In genomic region chr2:93360310-93360709, GRCm38 (mm10) we compare ENCODE assay signal across 25 mouse cellular contexts. TPM values are rescaled to one million over a fixed set of nuclear protein-coding genes. Genes with fewer than 3 reads are reported as not detected.
DNase-seq lines count a peak whose midpoint lies in the region; ATAC-seq and TF ChIP-seq lines count a peak whose summit lies in the region.
"Had no signal": no experiment of that assay in that cellular context is flagged by ENCODE, and none has a peak within 500 bp of the region (broad histone marks: within the 10 kb centered on the region; RNA-seq: fewer than 3 reads in every experiment).

No protein-coding gene starts in this region.

- no peaks in the 10 kb centered on the region for H3K9me3 ChIP-seq in hindbrain, embryonic 12.5 days (replicated peaks)
- no peaks in the 10 kb centered on the region for H3K9me3 ChIP-seq in hindbrain, embryonic 16.5 days (ENCODE audit: control insufficient read depth, low read length)
- H3K9me3 ChIP-seq in embryonic facial prominence, embryonic 10.5 days = no peaks in the 10 kb centered on the region
- H3K9me3 ChIP-seq in forebrain, postnatal 0 days (ENCODE audit: low read length) = no peaks in the 10 kb centered on the region
- H3K9me3 ChIP-seq: forebrain, embryonic 10.5 days; forebrain, embryonic 13.5 days; heart, embryonic 13.5 days had no signal

- H3K27ac ChIP-seq in hindbrain, embryonic 12.5 days = no peak overlapping the region
- no peak overlapping the region for H3K27ac ChIP-seq in hindbrain, embryonic 16.5 days (ENCODE audit: low read depth, low read length)
- peak overlapping the region; percentile 35; the same call in 1 of the 2 replicates for H3K27ac ChIP-seq in embryonic facial prominence, embryonic 10.5 days (replicated peaks)
- H3K27ac ChIP-seq in forebrain, postnatal 0 days (ENCODE audit: low read depth, low read length) = no peak overlapping the region
- H3K27ac ChIP-seq: forebrain, embryonic 10.5 days; forebrain, embryonic 13.5 days; gastrocnemius, adult 2 months; heart, embryonic 13.5 days; hindbrain, postnatal 0 days had no signal

- no peak overlapping the region for H3K9ac ChIP-seq in hindbrain, embryonic 12.5 days
- H3K9ac ChIP-seq in hindbrain, embryonic 16.5 days (ENCODE audit: low read depth, low read length) = no peak overlapping the region
- no peak overlapping the region for H3K9ac ChIP-seq in forebrain, postnatal 0 days
- H3K9ac ChIP-seq: forebrain, embryonic 13.5 days; heart, embryonic 13.5 days had no signal

- TF ChIP-seq CTCF in forebrain, postnatal 0 days (IDR thresholded peaks at IDR 0.05; ENCODE audit: low read depth) = no peak

- 0 out of 2 replicates have a peak, but pooled peaks have one; percentile 7 for ATAC-seq in hindbrain, embryonic 12.5 days (ENCODE audit: low FRiP score)
- ATAC-seq in hindbrain, embryonic 16.5 days = no peak
- no peak for ATAC-seq in forebrain, postnatal 0 days
- ATAC-seq: activated CD4-positive, CD25-positive, alpha-beta regulatory T cell, adult 4 months; forebrain, embryonic 13.5 days; forebrain, embryonic 16.5 days; hindbrain, postnatal 0 days; inflammation-experienced regulatory T-cells, adult 6 months; intestine, embryonic 16.5 days had no signal

- peak; percentile 76 for DNase-seq in heart, adult 11 months
- DNase-seq in heart, postnatal 25 days (ENCODE audit: low spot score) = no peak
- DNase-seq in embryonic facial prominence, embryonic 10.5 days (ENCODE audit: low spot score) = no peak
- DNase-seq in forebrain, postnatal 0 days = no peak
- DNase-seq: adrenal gland, adult 8-10 months; adrenal gland, postnatal 25 days; cerebellum, adult 11-12 months; cerebellum, adult 8-10 months; cerebellum, postnatal 10 days; cerebellum, postnatal 36 days; embryo, embryonic 11 days; gastrocnemius, adult 2 months; gastrocnemius, postnatal 14 days; heart, adult 18-20 months; heart, postnatal 36 days had no signal

- no peak overlapping the region for H3K4me3 ChIP-seq in hindbrain, embryonic 12.5 days
- H3K4me3 ChIP-seq in hindbrain, embryonic 16.5 days (ENCODE audit: low read length) = no peak overlapping the region
- H3K4me3 ChIP-seq in embryonic facial prominence, embryonic 10.5 days = no peak overlapping the region
- no peak overlapping the region for H3K4me3 ChIP-seq in forebrain, postnatal 0 days (ENCODE audit: low read depth, low read length)
- H3K4me3 ChIP-seq: forebrain, embryonic 10.5 days; forebrain, embryonic 13.5 days; gastrocnemius, adult 2 months; heart, embryonic 13.5 days had no signal

- no peaks in the 10 kb centered on the region for H3K27me3 ChIP-seq in hindbrain, embryonic 12.5 days
- H3K27me3 ChIP-seq in hindbrain, embryonic 16.5 days (replicated peaks; ENCODE audit: control insufficient read depth, insufficient read depth, low read length) = no peaks in the 10 kb centered on the region
- H3K27me3 ChIP-seq in embryonic facial prominence, embryonic 10.5 days (replicated peaks; ENCODE audit: low read depth, poor library complexity, severe bottlenecking) = 0 out of 2 replicates have a peak, but pooled peaks cover 6% of the 10 kb centered on the region
- no peaks in the 10 kb centered on the region for H3K27me3 ChIP-seq in forebrain, postnatal 0 days (ENCODE audit: insufficient read depth, low read length)
- H3K27me3 ChIP-seq: heart, embryonic 13.5 days had no signal

- intact Hi-C loops in heart, postnatal 25 days (cut with DNase I) = no loop called here

- WGBS in hindbrain, embryonic 12.5 days = 82% methylated on average over 6 of the region's 6 CpGs
- WGBS in hindbrain, embryonic 16.5 days = 82% methylated on average over 6 of the region's 6 CpGs
- WGBS in embryonic facial prominence, embryonic 10.5 days = 85% methylated on average over 6 of the region's 6 CpGs
- WGBS in forebrain, postnatal 0 days = 87% methylated on average over 6 of the region's 6 CpGs

- H3K36me3 ChIP-seq in hindbrain, embryonic 12.5 days = no peaks in the 10 kb centered on the region
- H3K36me3 ChIP-seq in hindbrain, embryonic 16.5 days (ENCODE audit: control insufficient read depth, insufficient read depth, low read length) = no peaks in the 10 kb centered on the region
- no peaks in the 10 kb centered on the region for H3K36me3 ChIP-seq in embryonic facial prominence, embryonic 10.5 days (replicated peaks)
- no peaks in the 10 kb centered on the region for H3K36me3 ChIP-seq in forebrain, postnatal 0 days (ENCODE audit: insufficient read depth)
- H3K36me3 ChIP-seq: forebrain, embryonic 10.5 days; heart, embryonic 13.5 days had no signal

- H3K4me1 ChIP-seq in hindbrain, embryonic 12.5 days = peaks cover 14% of the 10 kb centered on the region
- peaks cover 2% of the 10 kb centered on the region; the same call in 1 of the 2 replicates for H3K4me1 ChIP-seq in hindbrain, embryonic 16.5 days (ENCODE audit: control insufficient read depth, insufficient read depth, low read depth, low read length)
- H3K4me1 ChIP-seq in embryonic facial prominence, embryonic 10.5 days = peaks cover 38% of the 10 kb centered on the region
- no peaks in the 10 kb centered on the region for H3K4me1 ChIP-seq in forebrain, postnatal 0 days (ENCODE audit: insufficient read depth)

- H3K4me2 ChIP-seq in hindbrain, embryonic 12.5 days (replicated peaks) = no peak overlapping the region
- H3K4me2 ChIP-seq in hindbrain, embryonic 16.5 days (ENCODE audit: low read length) = no peak overlapping the region
- no peak overlapping the region for H3K4me2 ChIP-seq in forebrain, postnatal 0 days (ENCODE audit: low read depth)
- H3K4me2 ChIP-seq: forebrain, embryonic 13.5 days; heart, embryonic 13.5 days had no signal

RNA-seq across cellular contexts. Expression of gene Tspan18, which starts 26.0 kb away (rescaled TPM):
- total RNA-seq in heart, postnatal 25 days (2021) = 10 to 100 TPM; 15.6 to 18.9 TPM
- 34.2 and 39.0 TPM in 2 replicates for polyA plus RNA-seq in hindbrain, embryonic 12.5 days (2016; fragmentation: Nextera tagmentation; extraction: Ambion mirVana)
- 15.7 and 24.2 TPM in 2 replicates for polyA plus RNA-seq in hindbrain, embryonic 16.5 days (2015; fragmentation: Nextera tagmentation; extraction: Ambion mirVana)
- 20.7 and 25.3 TPM in 2 replicates for polyA plus RNA-seq in embryonic facial prominence, embryonic 10.5 days (2016; fragmentation: Nextera tagmentation; extraction: Ambion mirVana)
- 14.8 and 23.1 TPM in 2 replicates for total RNA-seq in forebrain, postnatal 0 days (2014; rRNA removed)
- 14.4 and 18.1 TPM in 2 replicates for polyA plus RNA-seq in forebrain, postnatal 0 days (2015; fragmentation: Nextera tagmentation; extraction: Ambion mirVana)
- polyA plus RNA-seq: inflammation-experienced regulatory T-cells, adult 6 months had no signal
